Mouse (Mus musculus) embryonic facial prominence, embryonic 15.5 days (tissue): Measurements from ENCODE around the gene Tmem192. TPM values are rescaled to one million over a fixed set of nuclear protein-coding genes. Genes with fewer than 3 reads are reported as not detected.

Source experiments
- ATAC-seq: fragments of 200-750 bp; cut with Nextera tagmentation; 2 replicates; pipeline ENCODE4 v1.8.0; 2017; ENCODE audit warnings: low read depth, moderate TSS enrichment; ENCODE audit not compliant: insufficient number of reproducible peaks, low FRiP score, low TSS enrichment
- H3K27ac ChIP-seq: fragments of 300-500 bp; sonication (generic); replicated peaks from 2 replicates; pipeline ENCODE4 v1.5.1; 2015; ENCODE audit warnings: mild to moderate bottlenecking, inconsistent platforms
- H3K27me3 ChIP-seq: fragments of 300-500 bp; sonication (generic); 2 replicates; pipeline ENCODE4 v1.6.1; 2015; ENCODE audit warnings: inconsistent platforms
- H3K36me3 ChIP-seq: fragments of 300-500 bp; sonication (generic); 2 replicates; pipeline ENCODE4 v1.6.1; 2015; ENCODE audit warnings: mild to moderate bottlenecking, inconsistent platforms
- H3K4me1 ChIP-seq: fragments of 300-500 bp; sonication (generic); 2 replicates; pipeline ENCODE4 v1.6.1; 2015; ENCODE audit warnings: inconsistent platforms
- H3K4me2 ChIP-seq: fragments of 300-500 bp; sonication (generic); replicated peaks from 2 replicates; pipeline ENCODE4 v1.6.1; 2015; ENCODE audit warnings: mild to moderate bottlenecking, inconsistent platforms
- H3K4me3 ChIP-seq: fragments of 300-500 bp; sonication (generic); replicated peaks from 2 replicates; pipeline ENCODE4 v1.5.1; 2015; ENCODE audit warnings: mild to moderate bottlenecking, inconsistent platforms
- H3K9ac ChIP-seq: fragments of 300-500 bp; sonication (generic); 2 replicates; pipeline ENCODE4 v1.6.1; 2015; ENCODE audit warnings: inconsistent platforms
- H3K9me3 ChIP-seq: fragments of 300-500 bp; sonication (generic); replicated peaks from 2 replicates; pipeline ENCODE4 v1.6.1; 2016; ENCODE audit warnings: inconsistent platforms
- WGBS: fragments of 180-500 bp; shearing (Covaris S2); methylation state at CpG from one replicate; pipeline ENCODE4 v1.1.7; 2015; 5-methylcytosine and 5-hydroxymethylcytosine counted together
- polyA plus RNA-seq: library from polyadenylated mRNA; unstranded; fragments of >200 nt; fragmentation: Nextera tagmentation; extraction: Ambion mirVana; gene quantifications from 2 replicates; pipeline ENCODE4 v1.2.1, GENCODE M21; 2015

Gene Tmem192
- polyA plus RNA-seq: 25.0 and 25.5 TPM in 2 replicates

- WGBS: 1% methylated on average over 67 of the region's 73 CpGs
- H3K27me3 ChIP-seq: peaks cover 14% of the 10 kb centered on the region; the same call in 1 of the 2 replicates
- peak; percentile 92 for ATAC-seq
- H3K9ac ChIP-seq: peak within 1 kb of the TSS; percentile 45
- peak within 1 kb of the TSS; percentile 64 for H3K4me2 ChIP-seq
- no peaks in the 10 kb centered on the region for H3K36me3 ChIP-seq
- H3K4me1 ChIP-seq: peaks cover 7% of the 10 kb centered on the region; the same call in 1 of the 2 replicates
- H3K9me3 ChIP-seq: no peaks in the 10 kb centered on the region
- peak within 1 kb of the TSS; percentile 81 for H3K27ac ChIP-seq
- peak within 1 kb of the TSS; percentile 89 for H3K4me3 ChIP-seq
Measured at GRCm38 (mm10) chr8:64946820-64947697, at the start of gene Tmem192. TSS of gene Tmem192 (plus strand) at chr8:64947185.

DNA sequence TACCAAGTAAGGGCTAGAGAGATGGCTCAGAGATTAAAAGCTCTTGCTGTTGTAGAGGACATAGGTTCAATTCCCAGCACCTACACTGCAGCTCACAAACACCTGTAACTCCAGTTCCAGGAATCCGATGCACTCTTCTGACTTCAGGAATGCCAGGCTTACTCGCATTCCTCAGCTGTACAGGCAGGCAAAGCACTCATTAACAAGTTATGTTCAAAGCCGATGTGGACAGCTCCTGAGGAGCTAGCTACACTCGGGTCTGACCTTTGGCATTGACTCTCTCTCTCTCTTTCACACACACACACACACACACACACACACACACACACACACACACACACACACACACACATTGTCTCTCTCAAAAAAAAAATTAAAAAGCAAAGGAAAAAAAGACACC, 48.3 kb upstream of the Tmem192 start:
- H3K9ac ChIP-seq: no peak overlapping the region

DNA sequence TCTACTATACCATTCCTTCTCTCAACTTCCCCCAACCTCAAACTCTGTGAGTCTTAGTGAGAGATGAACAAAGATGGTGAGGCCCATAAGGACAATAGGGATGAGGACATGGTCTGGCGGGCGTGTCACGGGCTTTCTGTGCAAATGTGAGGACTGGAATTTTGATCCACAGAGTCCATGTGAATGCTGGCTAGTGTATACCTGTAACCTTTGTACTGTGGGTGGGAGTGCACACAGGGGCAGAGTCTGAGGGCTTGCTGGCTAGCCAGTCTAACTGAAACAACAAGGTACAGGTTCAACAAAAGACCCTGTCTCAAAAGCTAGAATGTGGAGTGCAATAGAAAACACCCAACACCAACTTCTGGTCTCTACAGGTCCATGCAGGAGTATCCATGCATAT, 46.3 kb upstream of the Tmem192 start:
- Histone ChIP-seq H3K27me3 (no peaks in the 10 kb centered on the region), H3K4me1 (no peaks in the 10 kb centered on the region), H3K36me3 (no peaks in the 10 kb centered on the region), H3K4me3 (no peak overlapping the region), H3K27ac (no peak overlapping the region), H3K4me2 (no peak overlapping the region), H3K9ac (no peak overlapping the region), H3K9me3 (no peaks in the 10 kb centered on the region)
- ATAC-seq: no peak
- 89% methylated on average over 3 of the region's 3 CpGs for WGBS

More for the DNA sequence above, 48.3 kb upstream of the Tmem192 start:
- ATAC-seq: no peak
- Histone ChIP-seq H3K27me3 (no peaks in the 10 kb centered on the region), H3K4me2 (no peak overlapping the region), H3K4me3 (no peak overlapping the region), H3K36me3 (no peaks in the 10 kb centered on the region), H3K9me3 (no peaks in the 10 kb centered on the region), H3K27ac (no peak overlapping the region), H3K4me1 (no peaks in the 10 kb centered on the region)
- WGBS: 8% methylated on average over 4 of the region's 4 CpGs

DNA sequence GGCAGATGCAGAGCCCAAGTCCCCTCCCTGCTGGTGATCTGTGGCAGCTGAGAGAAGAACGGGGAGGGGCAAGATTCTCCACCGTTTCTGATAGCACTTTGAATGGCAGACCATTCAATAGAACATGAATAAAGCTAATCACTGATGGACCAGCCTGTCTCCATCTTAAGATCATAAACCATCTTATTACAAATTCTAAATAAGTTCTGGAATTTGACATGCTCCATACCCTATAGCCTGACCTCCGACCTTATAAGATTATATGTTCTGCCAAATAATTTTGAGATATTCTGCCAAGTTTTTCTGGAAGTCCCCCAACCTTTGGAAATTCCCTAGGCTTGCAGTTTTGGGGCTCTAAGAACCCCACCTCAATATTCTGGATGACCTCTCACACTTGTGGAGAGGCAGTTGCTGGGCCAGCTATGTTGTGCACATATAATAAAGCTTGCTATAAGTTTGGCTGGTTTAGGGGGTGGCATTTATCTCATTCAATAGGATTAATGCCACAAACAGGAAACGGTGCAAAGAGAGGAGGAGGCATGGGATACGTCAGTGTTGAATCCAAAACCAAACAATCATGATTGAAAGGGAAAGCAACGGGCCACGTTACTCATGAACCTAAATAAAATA, 45.3 kb upstream of the Tmem192 start:
- no peaks in the 10 kb centered on the region for H3K4me1 ChIP-seq
- H3K4me2 ChIP-seq: no peak overlapping the region
- no peak overlapping the region for H3K4me3 ChIP-seq
- H3K27ac ChIP-seq: no peak overlapping the region
- ATAC-seq: no peak
- WGBS: 61% methylated on average over 7 of the region's 7 CpGs
- H3K36me3 ChIP-seq: no peaks in the 10 kb centered on the region
- no peak overlapping the region for H3K9ac ChIP-seq
- no peaks in the 10 kb centered on the region for H3K9me3 ChIP-seq
- no peaks in the 10 kb centered on the region for H3K27me3 ChIP-seq

DNA sequence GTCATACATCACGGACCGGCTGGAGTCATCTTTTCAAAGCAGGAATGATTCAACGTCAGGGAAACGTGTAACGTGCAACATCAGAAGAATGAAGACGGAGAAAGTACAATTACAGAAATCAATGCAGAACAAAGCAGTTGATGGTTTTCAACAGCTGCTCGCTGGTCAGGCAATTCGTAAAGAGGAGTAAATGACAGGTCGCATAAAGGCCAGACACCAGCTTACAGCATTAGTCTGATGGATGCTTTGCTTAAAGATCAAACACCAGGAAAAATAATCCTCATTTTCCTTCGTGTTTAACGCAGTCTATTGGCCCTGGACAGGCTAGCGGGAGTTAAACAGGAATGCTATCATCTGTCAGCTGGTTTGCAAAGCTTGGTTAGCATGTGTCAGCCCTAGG, 44.8 kb upstream of the Tmem192 start:
- Histone ChIP-seq H3K9ac (no peak overlapping the region), H3K4me2 (no peak overlapping the region), H3K4me3 (no peak overlapping the region), H3K27ac (no peak overlapping the region), H3K9me3 (no peaks in the 10 kb centered on the region), H3K4me1 (no peaks in the 10 kb centered on the region), H3K27me3 (no peaks in the 10 kb centered on the region), H3K36me3 (no peaks in the 10 kb centered on the region)
- ATAC-seq: no peak
- 59% methylated on average over 12 of the region's 12 CpGs for WGBS

DNA sequence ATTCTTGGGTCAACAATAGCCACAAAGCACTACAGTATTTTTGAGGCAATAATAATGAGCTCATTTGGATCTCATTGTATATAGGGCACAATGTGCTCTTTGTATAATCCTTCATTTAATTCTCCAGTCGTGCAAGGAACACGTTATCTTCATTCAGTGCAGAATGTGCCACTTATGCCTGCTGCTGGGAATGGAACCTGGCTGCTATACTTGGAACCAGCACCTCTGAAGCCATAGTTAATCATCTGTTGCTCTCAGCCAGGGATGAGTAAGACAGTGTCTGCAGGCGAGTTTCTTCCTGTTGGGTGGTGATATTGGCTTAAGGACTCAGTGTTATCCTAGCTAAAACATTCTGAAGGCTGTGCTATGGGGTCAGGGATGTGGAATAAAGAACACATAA, 43.2 kb upstream of the Tmem192 start:
- no peak for ATAC-seq

GRCm38 (mm10) chr8:64910026-64910425, 37.0 kb upstream of the Tmem192 start:
- no peaks in the 10 kb centered on the region for H3K4me1 ChIP-seq
- WGBS: 85% methylated on average over 2 of the region's 2 CpGs

More for the DNA sequence above, 43.2 kb upstream of the Tmem192 start:
- no peaks in the 10 kb centered on the region for H3K4me1 ChIP-seq
- H3K9ac ChIP-seq: no peak overlapping the region
- WGBS: 55% methylated on average over 3 of the region's 3 CpGs
- no peaks in the 10 kb centered on the region for H3K36me3 ChIP-seq
- no peaks in the 10 kb centered on the region for H3K27me3 ChIP-seq
- H3K4me2 ChIP-seq: no peak overlapping the region
- no peaks in the 10 kb centered on the region for H3K9me3 ChIP-seq
- H3K27ac ChIP-seq: no peak overlapping the region
- no peak overlapping the region for H3K4me3 ChIP-seq

GRCm38 (mm10) chr8:64916793-64917192, 30.2 kb upstream of the Tmem192 start:
- Histone ChIP-seq H3K9ac (no peak overlapping the region), H3K27me3 (no peaks in the 10 kb centered on the region), H3K27ac (no peak overlapping the region), H3K4me1 (no peaks in the 10 kb centered on the region), H3K9me3 (no peaks in the 10 kb centered on the region), H3K4me2 (no peak overlapping the region), H3K4me3 (no peak overlapping the region), H3K36me3 (no peaks in the 10 kb centered on the region)
- no peak for ATAC-seq
- 77% methylated on average over 5 of the region's 5 CpGs for WGBS

More at GRCm38 (mm10) chr8:64910026-64910425, 37.0 kb upstream of the Tmem192 start:
- no peaks in the 10 kb centered on the region for H3K27me3 ChIP-seq
- no peaks in the 10 kb centered on the region for H3K9me3 ChIP-seq
- H3K27ac ChIP-seq: no peak overlapping the region
- H3K9ac ChIP-seq: no peak overlapping the region
- no peak for ATAC-seq
- no peaks in the 10 kb centered on the region for H3K36me3 ChIP-seq
- H3K4me2 ChIP-seq: no peak overlapping the region
- H3K4me3 ChIP-seq: no peak overlapping the region

DNA sequence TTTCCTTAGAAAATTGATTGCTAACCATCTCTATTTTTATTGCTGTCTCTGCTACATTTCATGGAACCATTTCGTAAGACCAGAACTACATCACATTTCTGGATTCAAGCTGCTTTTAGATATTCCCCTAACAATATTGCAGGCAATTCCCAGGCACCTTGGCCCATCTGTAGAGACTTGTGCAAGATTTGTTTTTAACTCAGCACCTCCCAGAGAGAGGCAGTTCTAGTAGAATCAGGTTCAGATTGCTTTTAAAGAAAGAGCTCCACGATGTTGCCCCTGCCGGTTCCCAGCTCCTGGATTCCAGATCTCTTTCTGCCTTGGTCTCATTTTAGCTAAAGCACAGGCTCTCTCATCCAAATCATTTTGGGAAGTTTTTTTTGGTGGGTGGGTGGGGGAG, 23.7 kb upstream of the Tmem192 start:
- 68% methylated on average over 3 of the region's 3 CpGs for WGBS

GRCm38 (mm10) chr8:64925762-64926161, 21.2 kb upstream of the Tmem192 start:
- H3K36me3 ChIP-seq: no peaks in the 10 kb centered on the region
- 82% methylated on average over 4 of the region's 4 CpGs for WGBS

More for the DNA sequence above, 23.7 kb upstream of the Tmem192 start:
- ATAC-seq: no peak
- Histone ChIP-seq H3K4me2 (no peak overlapping the region), H3K4me1 (no peaks in the 10 kb centered on the region), H3K4me3 (no peak overlapping the region), H3K9ac (no peak overlapping the region), H3K27ac (no peak overlapping the region), H3K36me3 (no peaks in the 10 kb centered on the region), H3K27me3 (no peaks in the 10 kb centered on the region), H3K9me3 (no peaks in the 10 kb centered on the region)

DNA sequence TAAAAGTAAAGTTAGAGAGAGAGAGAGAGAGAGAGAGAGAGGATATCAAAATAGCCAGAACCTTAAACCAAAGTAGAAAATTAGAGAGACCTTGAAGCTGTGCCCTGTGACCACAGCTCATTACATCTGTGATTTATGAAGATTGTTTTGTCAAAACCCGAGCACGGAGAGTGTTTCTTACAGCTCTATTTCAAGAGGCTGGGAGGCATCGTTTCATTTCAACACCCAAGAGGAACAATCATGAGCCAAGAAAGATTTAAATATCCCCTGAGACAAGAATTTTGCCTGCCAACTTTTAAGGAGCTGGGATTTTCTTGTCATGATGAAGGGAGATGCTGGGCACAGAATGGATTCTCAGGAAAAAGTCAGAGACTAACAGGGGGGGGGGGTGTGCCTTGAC, 20.6 kb upstream of the Tmem192 start:
- Histone ChIP-seq H3K9ac (no peak overlapping the region), H3K4me1 (no peaks in the 10 kb centered on the region), H3K4me2 (no peak overlapping the region), H3K9me3 (no peaks in the 10 kb centered on the region), H3K27ac (no peak overlapping the region), H3K36me3 (no peaks in the 10 kb centered on the region), H3K27me3 (no peaks in the 10 kb centered on the region), H3K4me3 (no peak overlapping the region)
- ATAC-seq: no peak
- 23% methylated on average over 3 of the region's 3 CpGs for WGBS

More at GRCm38 (mm10) chr8:64925762-64926161, 21.2 kb upstream of the Tmem192 start:
- no peaks in the 10 kb centered on the region for H3K4me1 ChIP-seq
- no peak overlapping the region for H3K9ac ChIP-seq
- no peak overlapping the region for H3K27ac ChIP-seq
- no peak for ATAC-seq
- H3K4me3 ChIP-seq: no peak overlapping the region
- H3K9me3 ChIP-seq: no peaks in the 10 kb centered on the region
- no peak overlapping the region for H3K4me2 ChIP-seq
- H3K27me3 ChIP-seq: no peaks in the 10 kb centered on the region
